Mouse (Mus musculus) MEL (cell line): ENCODE data around the gene Iqcf3. TPM values are rescaled to one million over a fixed set of nuclear protein-coding genes. Genes with fewer than 3 reads are reported as not detected.

Experiments used
- DNase-seq: peaks from one replicate; pipeline ENCODE4 v3.0.0; 2011; ENCODE audit warnings: low read depth, low spot score
- H3K27ac ChIP-seq: 2 replicates; pipeline ENCODE4 v1.5.1; 2012; ENCODE audit warnings: low read depth, mild to moderate bottlenecking, control low read depth, low read length, moderate library complexity; ENCODE audit not compliant: control insufficient read depth
- H3K27me3 ChIP-seq, 2 experiments: fragments of 150-350 bp in 1 of 2; sonication (generic) in 1 of 2; 2 replicates each; pipeline ENCODE4 v1.6.1; 2012; ENCODE audit warnings: low read length in 2 of 2, mild to moderate bottlenecking in 2 of 2, improper control_type of control experiment in 1 of 2, moderate library complexity in 1 of 2; ENCODE audit not compliant: insufficient read depth in 2 of 2, control insufficient read depth in 1 of 2
- H3K36me3 ChIP-seq, 2 experiments: 2 replicates each; pipeline ENCODE4 v1.6.1; 2012 to 2014; ENCODE audit warnings: low read length in 2 of 2, improper control_type of control experiment in 1 of 2, inconsistent platforms in 1 of 2, mild to moderate bottlenecking in 1 of 2; ENCODE audit not compliant: insufficient read depth in 2 of 2, control insufficient read depth in 1 of 2
- H3K4me1 ChIP-seq, 2 experiments: fragments of 150-350 bp in 1 of 2; sonication (generic) in 1 of 2; 2 replicates each; pipeline ENCODE4 v1.6.1; 2012; ENCODE audit warnings: low read length in 2 of 2, improper control_type of control experiment in 1 of 2, mild to moderate bottlenecking in 1 of 2; ENCODE audit not compliant: insufficient read depth in 2 of 2, control insufficient read depth in 1 of 2
- H3K4me3 ChIP-seq, 2 experiments: fragments of 150-350 bp in 1 of 2; sonication (generic) in 1 of 2; 2 replicates each; pipeline ENCODE4 v1.5.1; 2012; ENCODE audit warnings: low read depth in 2 of 2, low read length in 2 of 2, mild to moderate bottlenecking in 2 of 2, moderate library complexity in 2 of 2, control low read depth in 1 of 2, improper control_type of control experiment in 1 of 2; ENCODE audit not compliant: control insufficient read depth in 1 of 2, insufficient read depth in 1 of 2
- H3K79me2 ChIP-seq: 2 replicates; pipeline ENCODE4 v1.6.1; 2012; ENCODE audit warnings: mild to moderate bottlenecking, low read length, moderate library complexity; ENCODE audit not compliant: control insufficient read depth, poor library complexity, insufficient read depth
- H3K9ac ChIP-seq: 2 replicates; pipeline ENCODE4 v1.6.1; 2012; ENCODE audit warnings: low read depth, mild to moderate bottlenecking, control low read depth, low read length, moderate library complexity; ENCODE audit not compliant: control insufficient read depth, poor library complexity, severe bottlenecking
- H3K9me3 ChIP-seq: fragments of 150-350 bp; sonication (generic); replicated peaks from 2 replicates; pipeline ENCODE4 v1.6.1; 2012; ENCODE audit warnings: mild to moderate bottlenecking, low read length, improper control_type of control experiment, moderate library complexity; ENCODE audit not compliant: insufficient read depth
- BHLHE40 ChIP-seq: IDR thresholded peaks from 2 replicates; pipeline ENCODE4 v1.6.1; 2012; ENCODE audit warnings: low read depth, mild to moderate bottlenecking, inconsistent platforms, low read length, improper control_type of control experiment, borderline replicate concordance
- CHD1 ChIP-seq: IDR thresholded peaks from 2 replicates; pipeline ENCODE4 v1.6.1; 2012; ENCODE audit warnings: low read depth, mild to moderate bottlenecking, inconsistent platforms, low read length, improper control_type of control experiment
- CTCF ChIP-seq, 3 experiments: IDR thresholded peaks in 2 of 3; conservative IDR thresholded peaks in 1 of 3; 2 replicates each; pipeline ENCODE4 v1.5.1; 2011 to 2012; ENCODE audit warnings: low read length in 3 of 3, low read depth in 2 of 3, mild to moderate bottlenecking in 2 of 3, improper control_type of control experiment in 1 of 3, inconsistent platforms in 1 of 3, mixed read lengths in 1 of 3, moderate library complexity in 1 of 3; ENCODE audit not compliant: control insufficient read depth in 1 of 3, insufficient read depth in 1 of 3, poor library complexity in 1 of 3, severe bottlenecking in 1 of 3
- ELF1 ChIP-seq: IDR thresholded peaks from 2 replicates; pipeline ENCODE4 v1.6.1; 2014; ENCODE audit warnings: low read depth, mild to moderate bottlenecking, inconsistent platforms, low read length, improper control_type of control experiment, moderate library complexity
- EP300 ChIP-seq, 2 experiments: IDR thresholded peaks; 2 replicates each; pipeline ENCODE4 v1.6.1; 2011; ENCODE audit warnings: improper control_type of control experiment in 2 of 2, low read length in 2 of 2, low read depth in 1 of 2, mild to moderate bottlenecking in 1 of 2
- ETS1 ChIP-seq: IDR thresholded peaks from 2 replicates; pipeline ENCODE4 v1.6.1; 2012; ENCODE audit warnings: low read depth, mild to moderate bottlenecking, inconsistent platforms, low read length, improper control_type of control experiment, moderate library complexity
- HCFC1 ChIP-seq: IDR thresholded peaks from 2 replicates; pipeline ENCODE4 v1.6.1; 2012; ENCODE audit warnings: low read depth, mild to moderate bottlenecking, inconsistent platforms, low read length, improper control_type of control experiment, moderate library complexity
- KAT2A ChIP-seq: conservative IDR thresholded peaks from 2 replicates; pipeline ENCODE4 v1.6.1; 2012; ENCODE audit warnings: low read depth, low read length, improper control_type of control experiment, inconsistent platforms
- MAFK ChIP-seq: IDR thresholded peaks from 2 replicates; pipeline ENCODE4 v1.6.1; 2011; ENCODE audit warnings: low read depth, mild to moderate bottlenecking, low read length, improper control_type of control experiment, borderline replicate concordance
- MEF2A ChIP-seq: IDR thresholded peaks from 2 replicates; pipeline ENCODE4 v1.6.1; 2014; ENCODE audit warnings: low read depth, mild to moderate bottlenecking, inconsistent platforms, low read length, improper control_type of control experiment; ENCODE audit not compliant: poor library complexity, insufficient replicate concordance, severe bottlenecking; ENCODE audit errors: extremely low read depth
- MYB ChIP-seq: IDR thresholded peaks from 2 replicates; pipeline ENCODE4 v1.6.1; 2011; ENCODE audit warnings: mild to moderate bottlenecking, low read depth, low read length, improper control_type of control experiment
- MYC ChIP-seq: IDR thresholded peaks from 2 replicates; pipeline ENCODE4 v1.6.1; 2011; ENCODE audit warnings: low read depth, mild to moderate bottlenecking, low read length, improper control_type of control experiment, moderate library complexity
- NELFE ChIP-seq: IDR thresholded peaks from 2 replicates; pipeline ENCODE4 v1.6.1; 2011; ENCODE audit warnings: low read depth, low read length, improper control_type of control experiment
- POLR2AphosphoS2 ChIP-seq: IDR thresholded peaks from 2 replicates; pipeline ENCODE4 v1.6.1; 2011; ENCODE audit warnings: low read length, improper control_type of control experiment
- RAD21 ChIP-seq: IDR thresholded peaks from 2 replicates; pipeline ENCODE4 v1.6.1; 2011; ENCODE audit warnings: mild to moderate bottlenecking, low read depth, low read length, improper control_type of control experiment
- SIN3A ChIP-seq: IDR thresholded peaks from 2 replicates; pipeline ENCODE4 v1.6.1; 2012; ENCODE audit warnings: low read length, improper control_type of control experiment, inconsistent platforms
- SMC3 ChIP-seq: IDR thresholded peaks from 2 replicates; pipeline ENCODE4 v1.6.1; 2011; ENCODE audit warnings: low read depth, low read length, improper control_type of control experiment
- TAL1 ChIP-seq: IDR thresholded peaks from 2 replicates; pipeline ENCODE4 v1.6.1; 2012; ENCODE audit warnings: mild to moderate bottlenecking, inconsistent platforms, low read length, moderate library complexity, mixed read lengths
- TCF12 ChIP-seq: IDR thresholded peaks from 2 replicates; pipeline ENCODE4 v1.6.1; 2014; ENCODE audit warnings: low read depth, mild to moderate bottlenecking, inconsistent platforms, low read length, improper control_type of control experiment, moderate library complexity
- UBTF ChIP-seq: IDR thresholded peaks from 2 replicates; pipeline ENCODE4 v1.6.1; 2012; ENCODE audit warnings: low read depth, mild to moderate bottlenecking, inconsistent platforms, low read length, improper control_type of control experiment, moderate library complexity, borderline replicate concordance; ENCODE audit not compliant: insufficient read depth
- USF1 ChIP-seq: IDR thresholded peaks from 2 replicates; pipeline ENCODE4 v1.6.1; 2014; ENCODE audit warnings: low read depth, mild to moderate bottlenecking, inconsistent platforms, low read length, improper control_type of control experiment, moderate library complexity
- USF2 ChIP-seq, 2 experiments: IDR thresholded peaks; 2 replicates each; pipeline ENCODE4 v1.6.1; 2011 to 2012; ENCODE audit warnings: improper control_type of control experiment in 2 of 2, low read length in 2 of 2, borderline replicate concordance in 1 of 2, inconsistent platforms in 1 of 2, low read depth in 1 of 2, mild to moderate bottlenecking in 1 of 2; ENCODE audit not compliant: insufficient read depth in 1 of 2
- ZKSCAN1 ChIP-seq: IDR thresholded peaks from 2 replicates; pipeline ENCODE4 v1.6.1; 2012; ENCODE audit warnings: low read depth, mild to moderate bottlenecking, inconsistent platforms, low read length, improper control_type of control experiment, moderate library complexity
- ZMIZ1 ChIP-seq: IDR thresholded peaks from 2 replicates; pipeline ENCODE4 v1.6.1; 2012; ENCODE audit warnings: low read depth, mild to moderate bottlenecking, inconsistent platforms, low read length, improper control_type of control experiment, moderate library complexity
- polyA plus RNA-seq, 2 experiments: library from polyadenylated mRNA; stranded (reverse) in 1 of 2; unstranded in 1 of 2; fragments of >175 nt in 1 of 2; fragments of >200 nt in 1 of 2; gene quantifications; 2 replicates each; pipeline versions ENCODE4 v1.2.1 to v1.2.4; 2012; ENCODE audit warnings: low replicate concordance in 2 of 2, low read depth in 1 of 2; ENCODE audit not compliant: insufficient read length in 2 of 2, insufficient read depth in 1 of 2, missing spikeins in 1 of 2
- total RNA-seq: library from RNA; depleted of rRNA; stranded (reverse); fragments of 300-350 nt; gene quantifications from 2 replicates; pipeline ENCODE4 v1.2.3, GENCODE M21; 2012

Iqcf3 gene
- total and polyA plus RNA-seq, 3 experiments, result not detected

DNA sequence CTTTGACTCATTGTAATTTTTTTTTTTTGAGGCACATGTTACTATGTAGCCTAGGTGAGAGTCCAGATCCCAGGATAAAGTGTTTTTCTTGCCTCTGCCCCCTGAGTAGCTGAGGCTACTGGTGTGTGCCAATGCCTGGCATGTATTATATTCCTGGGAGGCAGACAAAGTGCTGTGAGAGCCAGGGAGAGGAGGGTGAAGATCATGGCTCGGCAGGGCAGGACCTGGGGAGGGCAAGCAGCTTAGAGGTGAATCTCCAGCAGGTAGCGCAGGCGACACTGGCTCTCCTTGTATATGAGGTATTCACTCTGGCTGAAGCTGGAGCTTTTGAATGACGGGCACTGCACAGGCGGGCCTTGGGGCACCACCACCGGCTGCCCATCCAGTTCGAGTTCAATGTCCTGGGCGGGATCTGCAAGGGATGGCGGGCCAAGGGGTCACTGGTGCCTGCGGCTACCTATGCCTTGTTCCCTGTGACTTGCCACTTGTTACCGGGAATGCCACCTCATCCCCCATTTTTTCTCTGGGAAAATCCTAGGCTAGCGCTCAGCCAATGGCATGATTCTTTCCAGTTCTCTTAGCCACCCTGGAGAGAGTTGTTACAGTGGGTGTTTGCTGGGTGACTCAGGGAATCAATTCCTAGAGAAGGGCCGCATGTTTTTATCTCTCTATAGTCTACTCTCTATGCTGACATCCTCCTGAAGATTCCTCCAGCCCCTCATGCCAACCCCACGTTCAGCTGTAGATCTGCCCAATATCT is 90.3 kb downstream of the Iqcf3 start:
- H3K27me3 ChIP-seq, result no peaks in the 10 kb centered on the region
- no peak overlapping the region for H3K27ac ChIP-seq
- H3K9ac ChIP-seq, result no peak overlapping the region
- DNase-seq, result no peak
- H3K9me3 ChIP-seq, result no peaks in the 10 kb centered on the region
- H3K4me3 ChIP-seq, result no peak overlapping the region
- no peak for TF ChIP-seq MAFK
- no peak for TF ChIP-seq ETS1
- TF ChIP-seq TAL1, result no peak
- TF ChIP-seq MEF2A, result no peak
- TF ChIP-seq SMC3, result no peak
- no peak for TF ChIP-seq EP300 (IDR thresholded peaks at IDR 0.05; ENCODE audit: low read depth in 1 of 2, low read length in 2 of 2)
- TF ChIP-seq TCF12, result no peak
- TF ChIP-seq CHD1, result no peak
- no peak for TF ChIP-seq BHLHE40
- TF ChIP-seq, all 39 proteins: peak for 0
- Histone ChIP-seq H3K36me3 (no peaks in the 10 kb centered on the region; a peak in 1 of 4 replicates), H3K79me2 (no peaks in the 10 kb centered on the region), H3K4me1 (peaks cover 0 to 10% of the 10 kb centered on the region in 2 experiments; a peak in 3 of 4 replicates)

- Histone ChIP-seq H3K9me3 (no peaks in the 10 kb centered on the region), H3K27me3 (no peaks in the 10 kb centered on the region), H3K4me1 (peaks cover 0 to 8% of the 10 kb centered on the region in 2 experiments; a peak in 2 of 4 replicates), H3K4me3 (no peak overlapping the region), H3K36me3 (no peaks in the 10 kb centered on the region; a peak in 1 of 4 replicates), H3K79me2 (no peaks in the 10 kb centered on the region), H3K27ac (no peak overlapping the region), H3K9ac (no peak overlapping the region)
- no peak for TF ChIP-seq POLR2AphosphoS2
- no peak for TF ChIP-seq USF2 (IDR thresholded peaks at IDR 0.05; ENCODE audit: borderline replicate concordance in 1 of 2, insufficient read depth in 1 of 2, low read depth in 1 of 2, low read length in 2 of 2)
- TF ChIP-seq TAL1, result no peak
- no peak for TF ChIP-seq ZMIZ1
- no peak for TF ChIP-seq SIN3A
- no peak for TF ChIP-seq KAT2A
- TF ChIP-seq ETS1, result no peak
- TF ChIP-seq NELFE, result no peak
- no peak for TF ChIP-seq ZKSCAN1
- TF ChIP-seq CTCF (IDR thresholded peaks at IDR 0.05 in 2 of 3, conservative IDR thresholded peaks at IDR 0.05 in 1 of 3; ENCODE audit: control insufficient read depth in 1 of 3, insufficient read depth in 1 of 3, low read depth in 2 of 3, low read length in 3 of 3, poor library complexity in 1 of 3, severe bottlenecking in 1 of 3), result no peak
- no peak for TF ChIP-seq HCFC1
- no peak for TF ChIP-seq SMC3
- no peak for TF ChIP-seq USF1
- TF ChIP-seq MYC, result no peak
- no peak for TF ChIP-seq TCF12
- no peak for TF ChIP-seq ELF1
- no peak for TF ChIP-seq MYB
- no peak for TF ChIP-seq MEF2A
- TF ChIP-seq UBTF, result no peak
- TF ChIP-seq RAD21, result no peak
- no peak for DNase-seq
These were observed 91.7 kb downstream of the Iqcf3 start for GRCm38 (mm10) chr9:106469776-106470175.
